Mouse (Mus musculus): ENCODE measurements around the gene Gon7. TPM values are rescaled to one million over a fixed set of nuclear protein-coding genes. Genes with fewer than 3 reads are reported as not detected.

Gon7 gene
- polyA plus RNA-seq (2012; rRNA removed): 3.4 and 11.2 TPM in 2 replicates

- Histone ChIP-seq H3K4me1 (ENCODE audit: control insufficient read depth, insufficient read depth, insufficient read length, low read length) (peaks cover 9% of the 10 kb centered on the region; the same call in 1 of the 2 replicates), H3K27ac (ENCODE audit: insufficient read depth, low read depth, low read length) (peak within 1 kb of the TSS; percentile 65), H3K4me3 (ENCODE audit: low read depth, low read length) (peak within 1 kb of the TSS; percentile 93), H3K27me3 (ENCODE audit: control insufficient read depth, insufficient read depth, low read length) (no peaks in the 10 kb centered on the region), H3K36me3 (ENCODE audit: control insufficient read depth, insufficient read depth, low read length) (peaks cover 5% of the 10 kb centered on the region)
- under 1% methylated on average over 73 of the region's 73 CpGs for WGBS
- TF ChIP-seq POLR2A (IDR thresholded peaks at IDR 0.05; ENCODE audit: low read depth, low read length) (peak; percentile 52; the same call in 1 of the 2 replicates), CTCF (IDR thresholded peaks at IDR 0.05; ENCODE audit: extremely low read depth, insufficient read length, insufficient replicate concordance, low read depth, low read length) (peak; percentile 37; the same call in 1 of the 2 replicates)
Measured at GRCm38 (mm10) chr12:102757689-102758402, at the start of gene Gon7, which contains the start of the genes Gm28051 and Ubr7. Gene Gon7, minus strand, starts transcription at chr12:102757803. Gene Gm28051, minus strand, starts transcription at chr12:102757765. Gene Ubr7, plus strand, starts transcription at chr12:102757967.

GRCm38 (mm10) chr12:102799528-102799927 is 41.9 kb upstream of the Gon7 start:
- Histone ChIP-seq H3K27me3 (ENCODE audit: control insufficient read depth, insufficient read depth, low read length) (no peaks in the 10 kb centered on the region), H3K4me1 (ENCODE audit: control insufficient read depth, insufficient read depth, insufficient read length, low read length) (peaks cover 3% of the 10 kb centered on the region; the same call in 1 of the 2 replicates), H3K27ac (ENCODE audit: insufficient read depth, low read depth, low read length) (no peak overlapping the region), H3K36me3 (ENCODE audit: control insufficient read depth, insufficient read depth, low read length) (peaks cover 14% of the 10 kb centered on the region), H3K4me3 (ENCODE audit: low read depth, low read length) (no peak overlapping the region)
- 88% methylated on average over 2 of the region's 2 CpGs for WGBS
- TF ChIP-seq POLR2A (IDR thresholded peaks at IDR 0.05; ENCODE audit: low read depth, low read length) (no peak), CTCF (IDR thresholded peaks at IDR 0.05; ENCODE audit: extremely low read depth, insufficient read length, insufficient replicate concordance, low read depth, low read length) (no peak)

- Histone ChIP-seq H3K27ac (ENCODE audit: insufficient read depth, low read depth, low read length) (no peak overlapping the region), H3K36me3 (ENCODE audit: control insufficient read depth, insufficient read depth, low read length) (peaks cover 63% of the 10 kb centered on the region), H3K4me3 (ENCODE audit: low read depth, low read length) (no peak overlapping the region), H3K4me1 (ENCODE audit: control insufficient read depth, insufficient read depth, insufficient read length, low read length) (no peaks in the 10 kb centered on the region), H3K27me3 (ENCODE audit: control insufficient read depth, insufficient read depth, low read length) (no peaks in the 10 kb centered on the region)
- 67% methylated on average over 7 of the region's 7 CpGs for WGBS
- TF ChIP-seq POLR2A (IDR thresholded peaks at IDR 0.05; ENCODE audit: low read depth, low read length) (no peak), CTCF (IDR thresholded peaks at IDR 0.05; ENCODE audit: extremely low read depth, insufficient read length, insufficient replicate concordance, low read depth, low read length) (no peak)
Measured at GRCm38 (mm10) chr12:102787927-102788326, 30.3 kb upstream of the Gon7 start.

GRCm38 (mm10) chr12:102785593-102785985 is 28.0 kb upstream of the Gon7 start:
- Histone ChIP-seq H3K27ac (ENCODE audit: insufficient read depth, low read depth, low read length) (no peak overlapping the region), H3K4me3 (ENCODE audit: low read depth, low read length) (no peak overlapping the region), H3K4me1 (ENCODE audit: control insufficient read depth, insufficient read depth, insufficient read length, low read length) (no peaks in the 10 kb centered on the region), H3K36me3 (ENCODE audit: control insufficient read depth, insufficient read depth, low read length) (peaks cover 54% of the 10 kb centered on the region), H3K27me3 (ENCODE audit: control insufficient read depth, insufficient read depth, low read length) (no peaks in the 10 kb centered on the region)
- WGBS: 87% methylated on average over 5 of the region's 5 CpGs
- TF ChIP-seq POLR2A (IDR thresholded peaks at IDR 0.05; ENCODE audit: low read depth, low read length) (no peak), CTCF (IDR thresholded peaks at IDR 0.05; ENCODE audit: extremely low read depth, insufficient read length, insufficient replicate concordance, low read depth, low read length) (no peak)

- H3K4me3 ChIP-seq (ENCODE audit: low read depth, low read length): no peak overlapping the region
- TF ChIP-seq CTCF (IDR thresholded peaks at IDR 0.05; ENCODE audit: extremely low read depth, insufficient read length, insufficient replicate concordance, low read depth, low read length) (no peak), POLR2A (IDR thresholded peaks at IDR 0.05; ENCODE audit: low read depth, low read length) (no peak)
- H3K27ac ChIP-seq (ENCODE audit: insufficient read depth, low read depth, low read length): no peak overlapping the region
- H3K27me3 ChIP-seq (ENCODE audit: control insufficient read depth, insufficient read depth, low read length): no peaks in the 10 kb centered on the region
- H3K36me3 ChIP-seq (ENCODE audit: control insufficient read depth, insufficient read depth, low read length): peaks cover 48% of the 10 kb centered on the region
- no peaks in the 10 kb centered on the region for H3K4me1 ChIP-seq (ENCODE audit: control insufficient read depth, insufficient read depth, insufficient read length, low read length)
- WGBS: 88% methylated on average over 19 of the region's 19 CpGs
Measured at GRCm38 (mm10) chr12:102784899-102785592, 27.4 kb upstream of the Gon7 start.

GRCm38 (mm10) chr12:102782841-102783240 is 25.2 kb upstream of the Gon7 start:
- Histone ChIP-seq H3K4me3 (ENCODE audit: low read depth, low read length) (no peak overlapping the region), H3K27ac (ENCODE audit: insufficient read depth, low read depth, low read length) (no peak overlapping the region), H3K4me1 (ENCODE audit: control insufficient read depth, insufficient read depth, insufficient read length, low read length) (no peaks in the 10 kb centered on the region), H3K27me3 (ENCODE audit: control insufficient read depth, insufficient read depth, low read length) (no peaks in the 10 kb centered on the region), H3K36me3 (ENCODE audit: control insufficient read depth, insufficient read depth, low read length) (peaks cover 36% of the 10 kb centered on the region)
- TF ChIP-seq POLR2A (IDR thresholded peaks at IDR 0.05; ENCODE audit: low read depth, low read length) (no peak), CTCF (IDR thresholded peaks at IDR 0.05; ENCODE audit: extremely low read depth, insufficient read length, insufficient replicate concordance, low read depth, low read length) (no peak)
- WGBS: 90% methylated on average over 5 of the region's 5 CpGs

- TF ChIP-seq POLR2A (IDR thresholded peaks at IDR 0.05; ENCODE audit: low read depth, low read length) (no peak), CTCF (IDR thresholded peaks at IDR 0.05; ENCODE audit: extremely low read depth, insufficient read length, insufficient replicate concordance, low read depth, low read length) (no peak)
- H3K27ac ChIP-seq (ENCODE audit: insufficient read depth, low read depth, low read length): no peak overlapping the region
- no peak overlapping the region for H3K4me3 ChIP-seq (ENCODE audit: low read depth, low read length)
- WGBS: 54% methylated on average over 3 of the region's 3 CpGs
- H3K4me1 ChIP-seq (ENCODE audit: control insufficient read depth, insufficient read depth, insufficient read length, low read length): no peaks in the 10 kb centered on the region
- peaks cover 25% of the 10 kb centered on the region for H3K36me3 ChIP-seq (ENCODE audit: control insufficient read depth, insufficient read depth, low read length)
- no peaks in the 10 kb centered on the region for H3K27me3 ChIP-seq (ENCODE audit: control insufficient read depth, insufficient read depth, low read length)
Measured at GRCm38 (mm10) chr12:102779452-102779851, 21.8 kb upstream of the Gon7 start.
